Mouse (Mus musculus) splenic B cell, adult 2 months (primary cell): ENCODE measurements around the gene Micu1.
A peak's percentile ranks its signal among the peaks of the same experiment; 100 is the strongest.

Experiments used
- DNase-seq: peaks from one replicate; pipeline ENCODE4 v3.0.0-alpha.2; 2011; ENCODE audit warnings: low read depth, low spot score
- H3K27me3 ChIP-seq: 2 replicates; pipeline ENCODE4 v1.6.1; 2012; ENCODE audit warnings: mild to moderate bottlenecking, low read length, moderate library complexity, mixed read lengths; ENCODE audit not compliant: control insufficient read depth, poor library complexity, insufficient read depth, severe bottlenecking
- H3K36me3 ChIP-seq: 2 replicates; pipeline ENCODE4 v1.6.1; 2012; ENCODE audit warnings: mild to moderate bottlenecking, low read length, moderate library complexity, mixed read lengths; ENCODE audit not compliant: control insufficient read depth, poor library complexity, insufficient read depth, severe bottlenecking

The Micu1 gene

GRCm38 (mm10) chr10:59907080-59907609 is 204.9 kb downstream of the Micu1 start:
- DNase-seq: peak; percentile 67
- Histone ChIP-seq H3K36me3 (no peaks in the 10 kb centered on the region), H3K27me3 (no peaks in the 10 kb centered on the region)

GRCm38 (mm10) chr10:59907695-59908299 is 205.5 kb downstream of the Micu1 start:
- H3K27me3 ChIP-seq: no peaks in the 10 kb centered on the region
- DNase-seq: peak; percentile 79
- no peaks in the 10 kb centered on the region for H3K36me3 ChIP-seq

- no peaks in the 10 kb centered on the region for H3K27me3 ChIP-seq
- no peak for DNase-seq
- no peaks in the 10 kb centered on the region for H3K36me3 ChIP-seq
These were observed 206.6 kb downstream of the Micu1 start for GRCm38 (mm10) chr10:59908776-59909315.

- H3K36me3 ChIP-seq: no peaks in the 10 kb centered on the region
- peak; percentile 36 for DNase-seq
- no peaks in the 10 kb centered on the region for H3K27me3 ChIP-seq
These were observed 207.1 kb downstream of the Micu1 start for GRCm38 (mm10) chr10:59909357-59909847.

GRCm38 (mm10) chr10:59911091-59911490 is 208.8 kb downstream of the Micu1 start:
- DNase-seq: peak; percentile 85
- H3K27me3 ChIP-seq: no peaks in the 10 kb centered on the region
- no peaks in the 10 kb centered on the region for H3K36me3 ChIP-seq

GRCm38 (mm10) chr10:59911561-59912198 is 209.4 kb downstream of the Micu1 start:
- DNase-seq: no peak
- no peaks in the 10 kb centered on the region for H3K27me3 ChIP-seq
- no peaks in the 10 kb centered on the region for H3K36me3 ChIP-seq
